Mouse (Mus musculus) heart, adult 2 months (tissue): Measurements from ENCODE around the gene Pdgfd.

ENCODE experiments used
- CTCF ChIP-seq: fragments of 200-600 bp; IDR thresholded peaks from 2 replicates; pipeline ENCODE4 v1.8.1; 2022; ENCODE audit warnings: antibody characterized with exemption, mild to moderate bottlenecking, moderate library complexity
- EP300 ChIP-seq: fragments of 200-500 bp; IDR thresholded peaks from 2 replicates; pipeline ENCODE4 v1.6.1; 2011; ENCODE audit warnings: low read depth, low read length, control low read depth; ENCODE audit not compliant: insufficient read depth
- POLR2A ChIP-seq: fragments of 200-500 bp; IDR thresholded peaks from 2 replicates; pipeline ENCODE4 v1.6.1; 2011; ENCODE audit warnings: mild to moderate bottlenecking, low read depth, low read length, control low read depth; ENCODE audit not compliant: insufficient read depth

DNA sequence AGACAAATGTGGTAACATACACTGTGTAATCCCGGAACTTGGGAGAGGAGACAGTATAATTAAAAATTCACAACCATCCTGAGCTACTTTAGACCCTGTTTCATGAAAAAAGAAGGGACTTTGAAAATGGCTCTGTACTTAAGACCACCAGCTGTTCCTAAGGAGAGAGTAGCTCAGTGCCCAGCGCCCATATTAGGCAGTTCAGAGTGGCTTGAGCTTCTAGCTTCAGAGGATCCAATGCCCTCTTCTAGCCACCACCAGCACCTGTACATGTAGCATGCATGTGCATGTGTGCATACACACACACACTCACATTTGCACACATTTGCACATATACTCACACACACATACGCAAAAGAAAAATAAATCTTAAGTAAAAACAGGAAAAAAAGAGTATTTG lies 136.2 kb downstream of the Pdgfd start:
- TF ChIP-seq CTCF: no peak
- TF ChIP-seq EP300: no peak
- TF ChIP-seq POLR2A: no peak
